Mouse (Mus musculus) kidney, embryonic 15.5 days (tissue): ENCODE data around the gene Ins2. TPM values are rescaled to one million over a fixed set of nuclear protein-coding genes. Genes with fewer than 3 reads are reported as not detected.

Experiments
- ATAC-seq: fragments of 200-750 bp; cut with Nextera tagmentation; replicated peaks from 2 replicates; pipeline ENCODE4 v1.8.0; 2017; ENCODE audit warnings: moderate TSS enrichment; ENCODE audit not compliant: low FRiP score
- H3K27ac ChIP-seq: fragments of 300-500 bp; sonication (generic); 2 replicates; pipeline ENCODE4 v1.5.1; 2015; ENCODE audit warnings: mild to moderate bottlenecking, inconsistent platforms
- H3K27me3 ChIP-seq: fragments of 300-500 bp; sonication (generic); 2 replicates; pipeline ENCODE4 v1.6.1; 2015; ENCODE audit warnings: inconsistent platforms
- H3K36me3 ChIP-seq: fragments of 300-500 bp; sonication (generic); 2 replicates; pipeline ENCODE4 v1.6.1; 2015; ENCODE audit warnings: inconsistent platforms
- H3K4me1 ChIP-seq: fragments of 300-500 bp; sonication (generic); 2 replicates; pipeline ENCODE4 v1.6.1; 2015; ENCODE audit warnings: inconsistent platforms
- H3K4me2 ChIP-seq: fragments of 300-500 bp; sonication (generic); 2 replicates; pipeline ENCODE4 v1.6.1; 2015; ENCODE audit warnings: moderate library complexity, mild to moderate bottlenecking, inconsistent platforms
- H3K4me3 ChIP-seq: fragments of 300-500 bp; sonication (generic); replicated peaks from 2 replicates; pipeline ENCODE4 v1.5.1; 2015; ENCODE audit warnings: mild to moderate bottlenecking, inconsistent platforms
- H3K9ac ChIP-seq: fragments of 300-500 bp; sonication (generic); 2 replicates; pipeline ENCODE4 v1.6.1; 2015; ENCODE audit warnings: mild to moderate bottlenecking, inconsistent platforms
- H3K9me3 ChIP-seq: fragments of 300-500 bp; sonication (generic); replicated peaks from 2 replicates; pipeline ENCODE4 v1.6.1; 2016; ENCODE audit warnings: inconsistent platforms
- WGBS: fragments of 180-500 bp; shearing (Covaris S2); methylation state at CpG from one replicate; pipeline ENCODE4 v1.1.7; 2015; ENCODE audit warnings: mixed read lengths; 5-methylcytosine and 5-hydroxymethylcytosine counted together
- polyA plus RNA-seq: library from polyadenylated mRNA; unstranded; fragments of >200 nt; fragmentation: Nextera tagmentation; extraction: Ambion mirVana; gene quantifications from 2 replicates; pipeline ENCODE4 v1.2.1, GENCODE M21; 2015

Gene Ins2
- polyA plus RNA-seq, 1 experiment from 2014 or later: 0.88 TPM

DNA sequence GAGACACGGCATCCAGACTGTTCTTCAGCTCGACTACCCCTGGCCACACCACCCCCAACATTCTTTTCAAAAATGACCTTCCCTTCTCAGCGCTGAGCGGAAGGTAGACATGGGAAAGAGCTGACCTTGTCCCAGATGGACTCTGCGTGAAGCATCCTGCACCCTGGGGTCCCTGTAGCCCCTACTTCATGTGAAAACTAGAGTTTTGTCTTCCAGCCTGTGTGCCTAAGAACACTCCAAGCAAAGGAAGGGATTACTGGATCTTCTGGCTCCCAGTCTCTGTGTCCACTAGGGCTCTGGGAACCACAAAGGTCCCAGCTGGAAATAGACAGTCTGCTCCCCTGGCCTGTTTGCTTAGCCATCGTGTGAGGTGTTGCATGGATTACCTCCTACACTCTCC is 68.0 kb downstream of the Ins2 start:
- Histone ChIP-seq H3K4me1 (0 out of 2 replicates have a peak, but pooled peaks cover 3% of the 10 kb centered on the region), H3K27ac (no peak overlapping the region), H3K9ac (no peak overlapping the region), H3K9me3 (peaks cover 14% of the 10 kb centered on the region), H3K36me3 (no peaks in the 10 kb centered on the region), H3K27me3 (no peaks in the 10 kb centered on the region), H3K4me3 (no peak overlapping the region), H3K4me2 (no peak overlapping the region)
- 69% methylated on average over 6 of the region's 6 CpGs for WGBS
- ATAC-seq: no peak; the same call in 1 of the 2 replicates

GRCm38 (mm10) chr7:142672120-142672519 is 71.1 kb downstream of the Ins2 start:
- H3K4me2 ChIP-seq: no peak overlapping the region
- no peak overlapping the region for H3K4me3 ChIP-seq
- peaks cover 22% of the 10 kb centered on the region for H3K36me3 ChIP-seq
- no peak overlapping the region for H3K9ac ChIP-seq
- WGBS: 11% methylated on average over 4 of the region's 4 CpGs
- H3K4me1 ChIP-seq: peaks cover 6% of the 10 kb centered on the region; the same call in 1 of the 2 replicates
- no peak for ATAC-seq
- peaks cover 27% of the 10 kb centered on the region for H3K9me3 ChIP-seq
- H3K27ac ChIP-seq: no peak overlapping the region
- peaks cover 2% of the 10 kb centered on the region; the same call in 1 of the 2 replicates for H3K27me3 ChIP-seq

- Histone ChIP-seq H3K4me1 (peaks cover 8% of the 10 kb centered on the region; the same call in 1 of the 2 replicates), H3K27me3 (peaks cover 8% of the 10 kb centered on the region), H3K27ac (no peak overlapping the region), H3K36me3 (peaks cover 24% of the 10 kb centered on the region), H3K4me2 (no peak overlapping the region), H3K9me3 (peaks cover 27% of the 10 kb centered on the region), H3K4me3 (no peak overlapping the region), H3K9ac (no peak overlapping the region)
- 96% methylated on average over 1 of the region's 1 CpGs for WGBS
- ATAC-seq: no peak
Measured at GRCm38 (mm10) chr7:142671067-142671466, 72.1 kb downstream of the Ins2 start.

GRCm38 (mm10) chr7:142669751-142670625 is 73.2 kb downstream of the Ins2 start, which contains the start of gene Gm49394:
TSS of gene Gm49394 (minus strand) at chr7:142669942.
- Histone ChIP-seq H3K36me3 (peaks cover 24% of the 10 kb centered on the region), H3K27ac (no peak within 1 kb of the TSS), H3K4me2 (no peak within 1 kb of the TSS), H3K27me3 (peaks cover 19% of the 10 kb centered on the region), H3K9me3 (peaks cover 27% of the 10 kb centered on the region), H3K9ac (no peak within 1 kb of the TSS), H3K4me1 (peaks cover 6% of the 10 kb centered on the region; the same call in 1 of the 2 replicates), H3K4me3 (no peak within 1 kb of the TSS)
- ATAC-seq: no peak
- WGBS: 85% methylated on average over 23 of the region's 23 CpGs

DNA sequence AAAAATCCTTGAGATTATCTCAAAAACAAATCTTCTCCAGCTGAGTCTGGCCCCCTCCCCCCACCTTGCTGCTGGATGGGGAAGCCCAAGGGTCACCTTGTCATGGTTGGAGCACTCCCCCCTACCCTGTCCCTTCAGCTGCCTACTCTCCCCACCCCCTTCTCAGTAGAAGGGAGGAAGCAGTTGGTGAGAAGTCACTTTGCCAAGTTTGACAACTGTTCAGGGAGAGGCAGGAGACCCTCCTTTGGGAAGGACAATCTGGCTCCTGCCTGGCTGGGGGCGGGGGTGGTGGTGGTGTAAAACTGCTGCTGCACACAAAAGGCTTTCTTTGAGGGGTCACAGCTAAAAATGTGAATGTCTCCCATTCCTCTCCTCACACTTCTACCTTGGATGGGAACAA is 74.9 kb downstream of the Ins2 start:
- Histone ChIP-seq H3K4me3 (no peak overlapping the region), H3K36me3 (peaks cover 24% of the 10 kb centered on the region), H3K27me3 (peaks cover 36% of the 10 kb centered on the region), H3K27ac (no peak overlapping the region), H3K9ac (no peak overlapping the region), H3K9me3 (peaks cover 27% of the 10 kb centered on the region), H3K4me2 (no peak overlapping the region), H3K4me1 (peaks cover 19% of the 10 kb centered on the region)
- 85% methylated on average over 1 of the region's 1 CpGs for WGBS
- no peak for ATAC-seq

- H3K4me3 ChIP-seq: no peak overlapping the region
- no peak overlapping the region for H3K9ac ChIP-seq
- no peak for ATAC-seq
- H3K4me2 ChIP-seq: no peak overlapping the region
- H3K27ac ChIP-seq: peak overlapping the region; percentile 41; the same call in 1 of the 2 replicates
- H3K9me3 ChIP-seq: peaks cover 27% of the 10 kb centered on the region
- peaks cover 44% of the 10 kb centered on the region for H3K27me3 ChIP-seq
- H3K4me1 ChIP-seq: peaks cover 22% of the 10 kb centered on the region
- 98% methylated on average over 18 of the region's 18 CpGs for WGBS
- peaks cover 24% of the 10 kb centered on the region for H3K36me3 ChIP-seq
Measured at GRCm38 (mm10) chr7:142667521-142667920, 75.7 kb downstream of the Ins2 start.

GRCm38 (mm10) chr7:142666659-142667058 is 76.5 kb downstream of the Ins2 start, which contains the start of gene Igf2:
TSS of gene Igf2 (minus strand) at chr7:142666816.
- H3K9ac ChIP-seq: no peak within 1 kb of the TSS

GRCm38 (mm10) chr7:142666109-142666508 is 77.1 kb downstream of the Ins2 start:
- Histone ChIP-seq H3K4me2 (no peak overlapping the region), H3K4me1 (peaks cover 24% of the 10 kb centered on the region), H3K27ac (peak overlapping the region; percentile 51), H3K27me3 (peaks cover 57% of the 10 kb centered on the region), H3K9ac (no peak overlapping the region), H3K36me3 (peaks cover 24% of the 10 kb centered on the region), H3K4me3 (peak overlapping the region; percentile 45), H3K9me3 (peaks cover 22% of the 10 kb centered on the region)
- 72% methylated on average over 4 of the region's 4 CpGs for WGBS
- no peak for ATAC-seq

More at GRCm38 (mm10) chr7:142666659-142667058, 76.5 kb downstream of the Ins2 start, which contains the start of gene Igf2:
- H3K27ac ChIP-seq: peak within 1 kb of the TSS; percentile 51
- peaks cover 51% of the 10 kb centered on the region for H3K27me3 ChIP-seq
- H3K4me2 ChIP-seq: 0 out of 2 replicates have a peak within 1 kb of the TSS, but pooled peaks have one; percentile 14
- H3K9me3 ChIP-seq: peaks cover 27% of the 10 kb centered on the region
- WGBS: 71% methylated on average over 2 of the region's 2 CpGs
- 0 out of 2 replicates have a peak, but pooled peaks have one; percentile 16 for ATAC-seq
- H3K36me3 ChIP-seq: peaks cover 24% of the 10 kb centered on the region
- H3K4me1 ChIP-seq: peaks cover 22% of the 10 kb centered on the region
- peak within 1 kb of the TSS; percentile 45 for H3K4me3 ChIP-seq

- H3K4me3 ChIP-seq: peak overlapping the region; percentile 45; the same call in 1 of the 2 replicates
- 60% methylated on average over 5 of the region's 5 CpGs for WGBS
- H3K27me3 ChIP-seq: peaks cover 64% of the 10 kb centered on the region
- H3K9me3 ChIP-seq: peaks cover 16% of the 10 kb centered on the region
- H3K27ac ChIP-seq: no peak overlapping the region
- peaks cover 32% of the 10 kb centered on the region for H3K4me1 ChIP-seq
- ATAC-seq: no peak
- peak overlapping the region; percentile 14; the same call in 1 of the 2 replicates for H3K4me2 ChIP-seq
- H3K9ac ChIP-seq: no peak overlapping the region
- H3K36me3 ChIP-seq: peaks cover 24% of the 10 kb centered on the region
Measured at GRCm38 (mm10) chr7:142665364-142665763, 77.8 kb downstream of the Ins2 start.

GRCm38 (mm10) chr7:142664465-142665029 is 78.6 kb downstream of the Ins2 start:
- Histone ChIP-seq H3K9ac (peak overlapping the region; percentile 39), H3K36me3 (peaks cover 19% of the 10 kb centered on the region), H3K4me2 (peak overlapping the region; percentile 78), H3K4me3 (peak overlapping the region; percentile 45), H3K9me3 (peaks cover 7% of the 10 kb centered on the region), H3K4me1 (peaks cover 40% of the 10 kb centered on the region), H3K27me3 (peaks cover 72% of the 10 kb centered on the region), H3K27ac (peak overlapping the region; percentile 49; the same call in 1 of the 2 replicates)
- WGBS: 11% methylated on average over 9 of the region's 9 CpGs
- ATAC-seq: peak; percentile 38; the same call in 1 of the 2 replicates

GRCm38 (mm10) chr7:142663931-142664421 is 79.2 kb downstream of the Ins2 start:
- Histone ChIP-seq H3K9me3 (0 out of 2 replicates have a peak, but pooled peaks cover 3% of the 10 kb centered on the region), H3K27me3 (peaks cover 78% of the 10 kb centered on the region), H3K4me2 (peak overlapping the region; percentile 78), H3K27ac (peak overlapping the region; percentile 49; the same call in 1 of the 2 replicates), H3K9ac (peak overlapping the region; percentile 39), H3K4me1 (peaks cover 46% of the 10 kb centered on the region), H3K4me3 (peak overlapping the region; percentile 45), H3K36me3 (peaks cover 14% of the 10 kb centered on the region)
- no peak for ATAC-seq
- 1% methylated on average over 53 of the region's 53 CpGs for WGBS
